Mouse (Mus musculus) forebrain, embryonic 14.5 days (tissue): ENCODE data around the gene Arid1a. TPM values are rescaled to one million over a fixed set of nuclear protein-coding genes. Genes with fewer than 3 reads are reported as not detected.

Experiments
- ATAC-seq: fragments of 200-750 bp; cut with Nextera tagmentation; 2 replicates; pipeline ENCODE4 v1.8.0; 2017; ENCODE audit warnings: mild to moderate bottlenecking, moderate library complexity
- DNase-seq: peaks from one replicate; pipeline ENCODE4 v3.0.0-alpha.2; 2015; ENCODE audit warnings: low spot score
- H3K27ac ChIP-seq: fragments of 300-500 bp; sonication (generic); 2 replicates; pipeline ENCODE4 v1.5.1; 2014; ENCODE audit warnings: low read depth, mild to moderate bottlenecking, control low read depth, low read length, moderate library complexity
- H3K27me3 ChIP-seq: fragments of 300-500 bp; sonication (generic); replicated peaks from 2 replicates; pipeline ENCODE4 v1.6.1; 2014; ENCODE audit warnings: low read length, control low read depth, mixed read lengths; ENCODE audit not compliant: control insufficient read depth, insufficient read depth
- H3K36me3 ChIP-seq: fragments of 300-500 bp; sonication (generic); 2 replicates; pipeline ENCODE4 v1.6.1; 2014; ENCODE audit warnings: low read length, control low read depth; ENCODE audit not compliant: control insufficient read depth, insufficient read depth
- H3K4me1 ChIP-seq: fragments of 300-500 bp; sonication (generic); 2 replicates; pipeline ENCODE4 v1.6.1; 2014; ENCODE audit warnings: antibody characterized with exemption, low read length, control low read depth; ENCODE audit not compliant: control insufficient read depth, insufficient read depth
- H3K4me2 ChIP-seq: fragments of 300-500 bp; sonication (generic); 2 replicates; pipeline ENCODE4 v1.6.1; 2014; ENCODE audit warnings: mild to moderate bottlenecking, control low read depth, low read length
- H3K4me3 ChIP-seq: fragments of 300-500 bp; sonication (generic); 2 replicates; pipeline ENCODE4 v1.5.1; 2014; ENCODE audit warnings: low read depth, low read length, control low read depth
- H3K9ac ChIP-seq: fragments of 300-500 bp; sonication (generic); 2 replicates; pipeline ENCODE4 v1.6.1; 2014; ENCODE audit warnings: mild to moderate bottlenecking, low read length, control low read depth, moderate library complexity
- H3K9me3 ChIP-seq: fragments of 300-500 bp; sonication (generic); replicated peaks from 2 replicates; pipeline ENCODE4 v1.6.1; 2016; ENCODE audit warnings: low read length, control low read depth, mixed read lengths; ENCODE audit not compliant: control insufficient read depth
- WGBS: fragments of 180-500 bp; shearing (Covaris S2); extraction: QIAGEN DNeasy Blood & Tissue Kit; methylation state at CpG from one replicate; pipeline ENCODE4 v1.1.7; 2014; 5-methylcytosine and 5-hydroxymethylcytosine counted together
- polyA plus RNA-seq: library from polyadenylated mRNA; unstranded; fragments of >200 nt; fragmentation: Nextera tagmentation; extraction: Ambion mirVana; gene quantifications from 2 replicates; pipeline ENCODE4 v1.2.1, GENCODE M21; 2014

Gene Arid1a
- polyA plus RNA-seq, 1 experiment from 2014 or later, result 30.9 TPM

DNA sequence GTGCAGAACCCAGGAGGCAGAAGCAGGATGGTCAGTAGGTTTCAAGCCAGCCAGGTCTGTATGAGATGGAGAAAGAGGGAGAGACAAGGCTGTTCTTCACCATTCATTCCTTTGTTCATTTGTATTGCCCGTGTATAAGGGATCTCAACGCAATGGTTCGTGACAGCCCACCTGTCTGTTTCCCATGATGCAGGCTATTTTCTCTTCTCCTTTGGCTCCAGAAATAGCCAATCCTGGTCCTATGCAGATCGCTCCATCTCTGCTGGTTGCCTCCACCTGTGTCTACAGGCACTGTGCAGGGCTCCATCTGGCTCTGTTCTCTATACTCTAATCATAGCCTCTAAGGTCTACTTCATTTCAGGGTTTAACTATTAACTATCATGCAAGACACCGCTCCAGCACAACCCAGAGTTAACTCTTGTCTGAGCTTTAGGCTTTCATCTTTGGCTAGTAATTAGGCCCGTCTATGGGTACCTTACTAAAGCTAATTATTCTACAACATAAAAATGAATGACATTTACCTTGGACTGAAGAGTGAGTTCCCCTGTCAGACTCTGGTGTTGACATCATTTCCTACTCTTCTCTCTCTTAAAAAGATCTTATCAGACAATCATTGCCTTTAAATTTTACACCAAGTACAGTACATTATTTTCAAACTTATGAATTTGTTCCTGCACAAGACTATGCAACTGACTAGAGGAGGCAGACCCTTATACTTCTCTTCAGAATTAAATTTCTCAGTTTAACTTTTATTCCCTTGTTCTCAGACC lies 45.1 kb downstream of the Arid1a start:
- Histone ChIP-seq H3K9ac (no peak overlapping the region), H3K4me1 (peaks cover 6% of the 10 kb centered on the region), H3K36me3 (peaks cover 70% of the 10 kb centered on the region), H3K27me3 (no peaks in the 10 kb centered on the region), H3K27ac (no peak overlapping the region), H3K4me3 (no peak overlapping the region), H3K9me3 (no peaks in the 10 kb centered on the region), H3K4me2 (no peak overlapping the region)
- ATAC-seq (no peak), DNase-seq (no peak)
- 77% methylated on average over 6 of the region's 6 CpGs for WGBS

DNA sequence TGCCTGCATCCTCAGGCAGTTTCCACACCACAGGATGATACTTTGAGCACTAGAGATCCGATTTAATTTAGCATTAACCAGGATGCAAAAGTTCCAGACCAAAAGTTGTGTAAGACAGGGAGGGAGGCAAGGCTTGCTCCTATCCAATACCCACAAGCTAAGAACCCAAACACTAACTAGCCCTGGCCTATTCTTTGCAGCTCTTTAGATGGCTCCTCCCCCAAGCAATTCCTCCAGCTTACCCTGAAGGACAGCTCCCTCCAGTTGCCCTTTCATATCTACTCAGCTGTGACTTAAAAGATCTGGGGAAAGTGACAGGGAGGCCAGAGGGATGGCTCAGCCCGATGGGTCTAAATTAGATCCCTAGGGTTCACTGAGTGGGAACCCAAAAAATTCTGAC lies 47.2 kb downstream of the Arid1a start:
- peaks cover 61% of the 10 kb centered on the region for H3K36me3 ChIP-seq

DNA sequence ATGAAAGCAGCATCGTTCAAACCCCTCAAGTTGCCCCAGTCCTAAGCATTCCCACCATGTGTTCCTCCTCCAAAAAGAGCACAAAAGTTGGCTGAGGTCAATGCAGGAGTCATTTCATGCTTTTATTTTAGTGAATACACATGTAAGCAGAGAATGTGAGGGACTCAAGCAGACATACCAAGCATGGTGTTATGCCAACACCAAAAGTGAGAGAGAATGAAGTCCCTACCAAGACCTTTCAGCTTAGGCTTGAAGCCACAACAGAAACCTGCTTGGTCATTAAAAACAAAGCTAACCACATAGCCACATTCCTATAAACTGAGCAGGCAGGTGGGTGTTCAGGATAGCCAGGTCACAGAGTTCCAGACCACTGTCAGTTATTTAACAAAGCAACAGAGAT lies 49.1 kb downstream of the Arid1a start:
- Histone ChIP-seq H3K27ac (no peak overlapping the region), H3K36me3 (peaks cover 53% of the 10 kb centered on the region), H3K9me3 (no peaks in the 10 kb centered on the region), H3K27me3 (no peaks in the 10 kb centered on the region), H3K4me2 (no peak overlapping the region), H3K4me1 (peaks cover 6% of the 10 kb centered on the region), H3K4me3 (no peak overlapping the region), H3K9ac (no peak overlapping the region)
- ATAC-seq (no peak), DNase-seq (no peak)
- WGBS, result 75% methylated on average over 1 of the region's 1 CpGs

More for the DNA sequence above, 47.2 kb downstream of the Arid1a start:
- Histone ChIP-seq H3K9ac (no peak overlapping the region), H3K4me2 (no peak overlapping the region), H3K27ac (no peak overlapping the region), H3K4me1 (peaks cover 6% of the 10 kb centered on the region), H3K9me3 (no peaks in the 10 kb centered on the region), H3K27me3 (no peaks in the 10 kb centered on the region), H3K4me3 (no peak overlapping the region)
- WGBS, result 22% methylated on average over 2 of the region's 2 CpGs
- DNase-seq (no peak), ATAC-seq (no peak)

DNA sequence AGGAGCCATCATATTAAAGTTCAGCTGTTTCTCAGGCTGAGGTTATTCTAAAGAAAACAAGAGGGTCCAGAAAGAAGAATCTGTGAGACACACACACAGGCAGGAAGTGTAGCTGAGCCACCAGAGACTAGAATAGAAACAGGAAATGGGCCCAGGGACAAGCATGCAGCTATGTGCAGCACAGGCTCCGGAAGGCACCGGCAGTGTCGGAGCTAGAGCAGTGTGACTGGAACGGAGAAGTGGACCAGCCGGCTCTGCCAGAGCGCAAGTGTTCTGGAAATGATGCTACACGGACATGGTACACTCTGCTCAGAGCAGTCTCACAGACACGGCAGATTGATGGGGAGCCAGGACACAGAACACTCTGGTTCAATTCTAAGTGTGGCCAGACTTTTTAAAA lies 49.6 kb downstream of the Arid1a start:
- 91% methylated on average over 8 of the region's 8 CpGs for WGBS
- DNase-seq (no peak), ATAC-seq (no peak)
- H3K36me3 ChIP-seq, result peaks cover 56% of the 10 kb centered on the region
- H3K4me3 ChIP-seq, result no peak overlapping the region
- H3K4me1 ChIP-seq, result peaks cover 6% of the 10 kb centered on the region
- no peak overlapping the region for H3K9ac ChIP-seq
- no peak overlapping the region for H3K4me2 ChIP-seq
- H3K9me3 ChIP-seq, result no peaks in the 10 kb centered on the region
- H3K27me3 ChIP-seq, result no peaks in the 10 kb centered on the region
- no peak overlapping the region for H3K27ac ChIP-seq

DNA sequence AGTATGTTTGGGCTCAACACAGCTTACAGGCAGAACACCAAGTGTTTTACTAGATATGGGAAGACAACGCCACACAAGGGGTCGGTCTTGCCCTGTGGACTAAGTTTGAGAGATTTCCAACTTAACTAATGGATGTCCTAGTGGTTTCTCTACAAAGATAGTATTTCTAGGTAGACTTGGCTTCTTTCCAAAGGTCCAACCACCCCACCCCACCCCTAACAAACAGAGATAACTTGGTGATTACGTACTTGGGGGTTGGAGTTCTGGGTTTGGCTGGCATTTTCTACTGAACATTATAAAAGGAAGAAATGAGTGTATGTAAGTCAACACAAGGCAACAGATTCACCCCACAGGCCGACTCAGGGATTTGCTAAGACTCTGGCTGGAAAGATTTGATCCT lies 51.5 kb downstream of the Arid1a start:
- Histone ChIP-seq H3K27me3 (no peaks in the 10 kb centered on the region), H3K36me3 (peaks cover 55% of the 10 kb centered on the region), H3K4me3 (no peak overlapping the region), H3K9ac (no peak overlapping the region), H3K4me2 (no peak overlapping the region), H3K27ac (no peak overlapping the region), H3K4me1 (peaks cover 6% of the 10 kb centered on the region), H3K9me3 (no peaks in the 10 kb centered on the region)
- ATAC-seq (no peak), DNase-seq (no peak)
- WGBS, result 92% methylated on average over 4 of the region's 4 CpGs

DNA sequence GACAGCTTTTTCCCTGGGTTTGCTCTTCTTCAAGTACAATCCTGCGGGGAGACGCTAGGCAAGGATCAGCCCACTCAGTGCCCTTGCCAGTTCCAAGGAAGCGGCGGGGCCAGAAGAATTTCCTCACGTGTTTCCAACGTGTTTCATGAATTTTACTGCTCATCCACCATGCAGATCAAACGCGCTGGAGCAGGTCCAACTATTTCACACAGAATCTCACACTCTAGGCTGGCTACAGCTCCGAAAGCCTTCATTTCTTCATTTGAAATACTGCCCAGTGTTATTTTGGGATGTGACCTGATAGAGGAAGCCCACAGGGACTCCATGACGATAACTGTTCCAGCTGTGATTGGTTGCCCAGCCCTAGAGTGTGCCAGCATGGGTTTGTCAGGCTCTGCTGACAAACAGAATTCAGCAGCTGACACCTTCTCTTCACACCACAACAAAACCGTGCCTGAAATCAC lies 55.6 kb downstream of the Arid1a start:
- Histone ChIP-seq H3K4me2 (no peak overlapping the region), H3K4me3 (no peak overlapping the region), H3K9me3 (no peaks in the 10 kb centered on the region), H3K9ac (no peak overlapping the region), H3K36me3 (peaks cover 52% of the 10 kb centered on the region), H3K4me1 (no peaks in the 10 kb centered on the region), H3K27ac (no peak overlapping the region), H3K27me3 (no peaks in the 10 kb centered on the region)
- 74% methylated on average over 11 of the region's 11 CpGs for WGBS
- ATAC-seq (no peak; the same call in 1 of the 2 replicates), DNase-seq (peak; percentile 63)

DNA sequence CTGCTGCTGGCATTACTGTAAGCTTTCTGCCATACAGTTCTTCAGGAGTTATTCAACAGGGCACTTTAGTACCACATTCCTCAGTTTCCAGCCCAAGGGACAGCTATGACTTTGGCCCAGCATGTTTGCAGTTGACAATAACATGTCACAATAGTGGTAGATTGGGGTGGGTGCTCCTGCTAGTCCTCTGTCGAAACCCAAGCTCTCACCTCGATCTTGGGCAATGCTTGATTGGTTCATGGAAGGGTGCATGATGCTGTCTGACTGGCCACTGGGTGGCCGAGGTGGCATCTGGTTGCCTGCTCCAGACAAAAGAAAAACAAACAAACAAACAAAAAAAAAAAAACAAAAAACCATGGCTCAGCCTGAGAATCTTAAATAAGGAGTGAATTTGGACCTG lies 61.2 kb downstream of the Arid1a start:
- no peak overlapping the region for H3K9ac ChIP-seq
- DNase-seq (no peak), ATAC-seq (no peak)
- H3K9me3 ChIP-seq, result no peaks in the 10 kb centered on the region
- no peak overlapping the region for H3K4me3 ChIP-seq
- WGBS, result 81% methylated on average over 3 of the region's 3 CpGs
- H3K4me1 ChIP-seq, result 0 out of 2 replicates have a peak, but pooled peaks cover 2% of the 10 kb centered on the region
- no peaks in the 10 kb centered on the region for H3K27me3 ChIP-seq
- H3K27ac ChIP-seq, result no peak overlapping the region
- H3K4me2 ChIP-seq, result no peak overlapping the region
- H3K36me3 ChIP-seq, result peaks cover 77% of the 10 kb centered on the region

DNA sequence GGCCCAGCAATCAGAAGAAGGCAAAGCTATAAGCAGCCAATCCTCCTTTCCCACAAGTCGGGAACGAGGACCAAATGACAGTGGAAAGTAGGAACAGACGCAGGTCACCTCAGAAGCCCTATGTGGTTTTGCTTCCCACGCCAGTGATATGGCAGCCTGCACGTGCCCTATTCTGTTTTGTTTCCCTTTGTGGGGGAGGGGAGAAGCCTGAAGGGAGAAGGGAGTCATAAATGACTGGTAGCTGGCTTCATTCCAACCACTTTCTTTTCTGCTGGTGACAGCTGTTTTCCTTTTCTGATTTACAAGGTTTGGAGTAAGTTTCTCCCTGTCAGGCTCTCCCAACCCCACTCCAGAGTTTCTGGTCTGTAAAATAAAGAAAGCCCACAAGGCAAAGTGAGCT lies 66.3 kb downstream of the Arid1a start:
- peak; percentile 86 for DNase-seq
- Histone ChIP-seq H3K27ac (peak overlapping the region; percentile 44), H3K27me3 (no peaks in the 10 kb centered on the region), H3K9me3 (no peaks in the 10 kb centered on the region), H3K9ac (no peak overlapping the region), H3K4me1 (peaks cover 7% of the 10 kb centered on the region; the same call in 1 of the 2 replicates), H3K4me2 (no peak overlapping the region), H3K4me3 (no peak overlapping the region), H3K36me3 (peaks cover 100% of the 10 kb centered on the region)
- 27% methylated on average over 5 of the region's 5 CpGs for WGBS
- ATAC-seq, result peak; percentile 61

DNA sequence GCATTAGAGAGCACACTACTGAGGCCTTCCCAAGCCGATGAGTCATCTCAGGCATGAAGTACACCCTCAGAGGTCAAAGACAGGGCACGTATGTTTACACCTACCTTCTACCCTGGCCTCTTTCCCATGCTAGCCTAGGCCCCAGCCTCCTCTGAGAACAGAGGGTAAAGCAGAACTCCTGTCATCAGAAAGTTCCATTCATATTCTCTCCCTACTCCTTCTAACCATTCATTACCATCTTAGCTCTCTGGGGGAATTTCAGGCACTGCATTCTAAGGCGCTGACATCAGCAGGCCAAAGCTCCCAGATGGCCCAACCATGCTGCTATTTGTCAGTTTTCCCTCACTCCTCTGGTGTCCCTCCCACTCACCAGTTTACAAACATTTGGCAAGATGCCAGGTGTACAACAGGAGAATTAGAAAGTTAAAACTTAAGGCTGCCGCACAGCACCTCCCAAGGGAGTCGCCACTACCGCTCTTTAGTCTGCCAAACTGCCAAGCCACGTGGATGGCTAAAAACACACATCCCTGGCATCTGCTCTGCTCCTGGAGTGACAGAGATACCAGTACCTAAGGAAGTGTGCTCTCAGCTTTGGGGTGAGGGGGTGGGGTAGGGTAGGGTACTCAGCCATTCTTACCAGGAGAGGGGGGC lies 68.0 kb downstream of the Arid1a start:
- Histone ChIP-seq H3K36me3 (peaks cover 100% of the 10 kb centered on the region), H3K9me3 (no peaks in the 10 kb centered on the region), H3K27ac (0 out of 2 replicates have a peak overlapping the region, but pooled peaks have one; percentile 5), H3K4me3 (no peak overlapping the region), H3K4me1 (peaks cover 7% of the 10 kb centered on the region; the same call in 1 of the 2 replicates), H3K9ac (no peak overlapping the region), H3K4me2 (no peak overlapping the region), H3K27me3 (no peaks in the 10 kb centered on the region)
- peak; percentile 46; the same call in 1 of the 2 replicates for ATAC-seq
- peak; percentile 69 for DNase-seq
- 61% methylated on average over 7 of the region's 7 CpGs for WGBS
